Mouse (Mus musculus) erythroid progenitor cell, adult 5-6 weeks (primary cell): ENCODE measurements around the gene Olfr348. TPM values are rescaled to one million over a fixed set of nuclear protein-coding genes. Genes with fewer than 3 reads are reported as not detected.

ENCODE experiments used
- ATAC-seq: replicated peaks from 2 replicates; pipeline ENCODE4 v1.8.0; 2016; ENCODE audit warnings: moderate number of reproducible peaks, mild to moderate bottlenecking, moderate TSS enrichment, inconsistent platforms; ENCODE audit not compliant: poor library complexity, low FRiP score, severe bottlenecking
- total RNA-seq, 2 experiments: library from RNA; stranded (forward) in 1 of 2; stranded (reverse) in 1 of 2; fragments of 150-400 nt in 1 of 2; fragments of 186-747, 209-891 nt in 1 of 2; gene quantifications; 2 replicates each; pipeline versions ENCODE4 v1.2.3 to v1.2.4; 2015 to 2017; ENCODE audit warnings: low replicate concordance in 2 of 2

Gene Olfr348
- not detected in 2 replicates for total RNA-seq (2015; ENCODE audit: low replicate concordance)
- total RNA-seq (2017; ENCODE audit: low replicate concordance) = not detected in 2 replicates

DNA sequence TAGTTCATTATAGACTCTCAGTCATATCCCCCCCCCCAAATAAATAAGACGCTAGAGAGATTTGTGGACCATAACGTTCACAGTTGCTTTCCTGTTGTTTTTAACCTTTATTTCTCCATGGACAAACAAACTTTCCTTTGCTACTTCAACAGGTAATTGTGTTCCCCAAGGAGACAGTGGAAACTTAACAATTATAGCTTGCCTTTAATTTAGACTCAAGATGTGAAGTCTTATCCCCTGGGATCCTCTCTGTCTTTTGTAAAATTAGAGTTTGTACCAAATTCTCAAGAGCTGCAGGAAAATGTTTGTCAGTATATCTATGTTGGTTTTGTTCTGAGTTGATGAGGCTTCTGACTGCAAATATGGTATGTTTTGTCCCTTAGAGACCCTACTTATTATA, at the start of gene Olfr348:
Olfr348 (plus strand) TSS at position 301 of the 400 bp plus-strand sequence.
- ATAC-seq = no peak

DNA sequence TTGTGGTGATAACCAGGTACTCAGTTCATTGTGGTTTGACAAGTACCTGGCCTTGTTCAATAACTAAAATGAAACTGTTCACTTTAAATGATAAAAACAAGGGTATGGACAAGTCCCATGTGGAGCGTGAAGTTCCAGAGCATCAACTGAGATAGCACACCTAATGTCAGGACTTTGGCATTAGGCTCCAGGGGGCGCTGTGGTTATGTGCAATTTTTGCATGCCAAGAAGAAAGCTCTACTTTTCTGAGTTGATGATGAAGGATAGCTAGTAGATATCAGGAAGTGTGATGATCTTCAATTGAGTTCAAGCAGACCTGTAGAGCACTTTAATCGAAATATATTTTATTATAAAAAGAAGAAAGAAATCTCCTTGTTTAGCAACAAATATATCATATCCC, 47.9 kb upstream of the Olfr348 start:
- no peak for ATAC-seq

DNA sequence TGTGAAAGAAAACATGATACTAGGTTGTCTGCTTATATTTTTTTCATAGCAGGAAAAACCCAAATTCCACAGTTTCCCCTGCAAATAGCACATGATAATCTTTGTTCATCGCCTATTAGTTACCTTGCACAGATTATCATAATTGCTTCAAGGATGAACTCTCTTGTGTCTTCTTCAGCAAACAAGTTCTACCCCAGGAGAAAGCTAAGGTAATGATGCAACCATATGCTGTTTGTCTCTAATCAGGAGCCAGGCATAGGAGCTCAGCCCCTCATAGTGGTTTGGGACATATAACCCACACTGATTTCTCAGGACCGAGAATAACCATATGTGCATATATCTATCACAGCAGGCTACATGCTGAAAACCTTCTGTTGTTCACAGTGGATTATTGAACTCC, 6.2 kb downstream of the Olfr348 start, which contains the start of gene Olfr50:
Olfr50 (plus strand) TSS at position 301 of the 400 bp plus-strand sequence.
- ATAC-seq = no peak

DNA sequence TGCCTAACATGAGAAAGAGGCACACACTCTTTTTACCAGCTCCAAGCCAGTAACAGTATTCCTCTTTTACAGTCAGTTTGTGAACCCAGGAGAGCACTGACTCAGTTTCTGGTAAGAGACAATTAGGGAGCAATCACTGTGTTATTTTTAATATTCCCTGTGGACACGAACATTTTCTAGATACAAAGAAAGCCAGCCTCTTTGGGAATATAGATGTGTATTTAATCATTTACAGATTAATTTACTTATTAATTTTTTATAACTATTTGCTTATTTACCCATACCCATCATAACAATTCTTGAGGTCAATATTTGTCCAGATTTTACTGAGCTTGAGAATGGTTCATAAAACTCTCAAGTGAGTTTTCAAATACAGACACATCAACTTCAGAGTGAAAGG, 32.9 kb downstream of the Olfr348 start, which contains the start of gene Olfr3:
Olfr3 (minus strand) TSS at position 101 of the 400 bp plus-strand sequence.
- no peak for ATAC-seq

Other genes starting within 250 kb of the Olfr348 start
- gene Olfr344, start 217.6 kb upstream of the Olfr348 start, total RNA-seq (2015; ENCODE audit: low replicate concordance) = not detected in 2 replicates
- gene Olfr344, start 217.6 kb upstream of the Olfr348 start, total RNA-seq (2017; ENCODE audit: low replicate concordance) = not detected in 2 replicates
- gene Olfr345, start 144.2 kb upstream of the Olfr348 start, total RNA-seq (2015; ENCODE audit: low replicate concordance) = not detected in 2 replicates
- gene Olfr345, start 144.2 kb upstream of the Olfr348 start, total RNA-seq (2017; ENCODE audit: low replicate concordance) = not detected in 2 replicates
- not detected in 2 replicates for gene Olfr346, start 98.5 kb upstream of the Olfr348 start, total RNA-seq (2015; ENCODE audit: low replicate concordance)
- gene Olfr346, start 98.5 kb upstream of the Olfr348 start, total RNA-seq (2017; ENCODE audit: low replicate concordance) = not detected in 2 replicates
- gene Olfr347, start 52.4 kb upstream of the Olfr348 start, total RNA-seq (2015; ENCODE audit: low replicate concordance) = not detected in 2 replicates
- not detected in 2 replicates for gene Olfr347, start 52.4 kb upstream of the Olfr348 start, total RNA-seq (2017; ENCODE audit: low replicate concordance)
- gene Olfr50, start 6.3 kb downstream of the Olfr348 start, total RNA-seq (2015; ENCODE audit: low replicate concordance) = not detected in 2 replicates
- not detected in 2 replicates for gene Olfr50, start 6.3 kb downstream of the Olfr348 start, total RNA-seq (2017; ENCODE audit: low replicate concordance)
- gene Olfr3, start 32.8 kb downstream of the Olfr348 start, total RNA-seq (2015; ENCODE audit: low replicate concordance) = not detected in 2 replicates
- gene Olfr3, start 32.8 kb downstream of the Olfr348 start, total RNA-seq (2017; ENCODE audit: low replicate concordance) = not detected in 2 replicates
- gene Olfr350, start 62.0 kb downstream of the Olfr348 start, total RNA-seq (2015; ENCODE audit: low replicate concordance) = not detected in 2 replicates
- not detected in 2 replicates for gene Olfr350, start 62.0 kb downstream of the Olfr348 start, total RNA-seq (2017; ENCODE audit: low replicate concordance)
- gene Olfr351, start 78.4 kb downstream of the Olfr348 start, total RNA-seq (2015; ENCODE audit: low replicate concordance) = not detected in 2 replicates
- not detected in 2 replicates for gene Olfr351, start 78.4 kb downstream of the Olfr348 start, total RNA-seq (2017; ENCODE audit: low replicate concordance)
- not detected in 2 replicates for gene Olfr352, start 84.2 kb downstream of the Olfr348 start, total RNA-seq (2015; ENCODE audit: low replicate concordance)
- gene Olfr352, start 84.2 kb downstream of the Olfr348 start, total RNA-seq (2017; ENCODE audit: low replicate concordance) = not detected in 2 replicates
- gene Olfr353, start 108.7 kb downstream of the Olfr348 start, total RNA-seq (2015; ENCODE audit: low replicate concordance) = not detected in 2 replicates
- gene Olfr353, start 108.7 kb downstream of the Olfr348 start, total RNA-seq (2017; ENCODE audit: low replicate concordance) = not detected in 2 replicates
- gene Olfr354, start 121.4 kb downstream of the Olfr348 start, total RNA-seq (2015; ENCODE audit: low replicate concordance) = not detected in 2 replicates
- not detected in 2 replicates for gene Olfr354, start 121.4 kb downstream of the Olfr348 start, total RNA-seq (2017; ENCODE audit: low replicate concordance)
- gene Olfr355, start 144.6 kb downstream of the Olfr348 start, total RNA-seq (2015; ENCODE audit: low replicate concordance) = not detected in 2 replicates
- not detected in 2 replicates for gene Olfr355, start 144.6 kb downstream of the Olfr348 start, total RNA-seq (2017; ENCODE audit: low replicate concordance)
- gene Olfr356, start 152.8 kb downstream of the Olfr348 start, total RNA-seq (2015; ENCODE audit: low replicate concordance) = not detected in 2 replicates
- not detected in 2 replicates for gene Olfr356, start 152.8 kb downstream of the Olfr348 start, total RNA-seq (2017; ENCODE audit: low replicate concordance)
- not detected in 2 replicates for gene Olfr357, start 209.6 kb downstream of the Olfr348 start, total RNA-seq (2015; ENCODE audit: low replicate concordance)
- gene Olfr357, start 209.6 kb downstream of the Olfr348 start, total RNA-seq (2017; ENCODE audit: low replicate concordance) = not detected in 2 replicates
- not detected in 2 replicates for gene Olfr358, start 225.1 kb downstream of the Olfr348 start, total RNA-seq (2015; ENCODE audit: low replicate concordance)
- not detected in 2 replicates for gene Olfr358, start 225.1 kb downstream of the Olfr348 start, total RNA-seq (2017; ENCODE audit: low replicate concordance)